Mouse (Mus musculus) intestine, embryonic 14.5 days (tissue): ENCODE measurements at regions not wholly inside any gene's neighbourhood (a gene's known extent, or its start where the extent isn't known, plus 50 kb on each side); places are given as distances from the start of the nearest gene placed in this dataset.

ENCODE experiments used
- ATAC-seq: fragments of 200-750 bp; cut with Nextera tagmentation; replicated peaks from 2 replicates; pipeline ENCODE4 v1.8.0; 2017; ENCODE audit warnings: low read depth, moderate number of reproducible peaks, moderate TSS enrichment, moderate library complexity; ENCODE audit not compliant: low FRiP score, low TSS enrichment
- DNase-seq: peaks from one replicate; pipeline ENCODE4 v3.0.0-alpha.2; 2018; ENCODE audit warnings: low spot score
- H3K27ac ChIP-seq: fragments of 300-500 bp; sonication (generic); 2 replicates; pipeline ENCODE4 v1.5.1; 2014; ENCODE audit warnings: low read depth, mild to moderate bottlenecking, control low read depth
- H3K27me3 ChIP-seq: fragments of 300-500 bp; sonication (generic); replicated peaks from 2 replicates; pipeline ENCODE4 v1.6.1; 2014; ENCODE audit warnings: low read length, control low read depth; ENCODE audit not compliant: control insufficient read depth, insufficient read depth
- H3K36me3 ChIP-seq: fragments of 300-500 bp; sonication (generic); 2 replicates; pipeline ENCODE4 v1.6.1; 2014; ENCODE audit warnings: low read length, control low read depth; ENCODE audit not compliant: control insufficient read depth, insufficient read depth
- H3K4me1 ChIP-seq: fragments of 300-500 bp; sonication (generic); replicated peaks from 2 replicates; pipeline ENCODE4 v1.6.1; 2014; ENCODE audit warnings: low read length, control low read depth, mixed read lengths; ENCODE audit not compliant: control insufficient read depth, insufficient read depth
- H3K4me2 ChIP-seq: fragments of 300-500 bp; sonication (generic); 2 replicates; pipeline ENCODE4 v1.6.1; 2014; ENCODE audit warnings: low read length
- H3K4me3 ChIP-seq: fragments of 300-500 bp; sonication (generic); 2 replicates; pipeline ENCODE4 v1.5.1; 2014; ENCODE audit warnings: low read depth, low read length, control low read depth, mixed read lengths
- H3K9ac ChIP-seq: fragments of 300-500 bp; sonication (generic); 2 replicates; pipeline ENCODE4 v1.6.1; 2014; ENCODE audit warnings: mild to moderate bottlenecking, low read length
- H3K9me3 ChIP-seq: fragments of 300-500 bp; sonication (generic); 2 replicates; pipeline ENCODE4 v1.6.1; 2016; ENCODE audit warnings: low read length, control low read depth; ENCODE audit not compliant: control insufficient read depth
- WGBS: fragments of 180-500 bp; shearing (Covaris S2); extraction: QIAGEN DNeasy Blood & Tissue Kit; methylation state at CpG from one replicate; pipeline ENCODE4 v1.1.7; 2014; 5-methylcytosine and 5-hydroxymethylcytosine counted together

DNA sequence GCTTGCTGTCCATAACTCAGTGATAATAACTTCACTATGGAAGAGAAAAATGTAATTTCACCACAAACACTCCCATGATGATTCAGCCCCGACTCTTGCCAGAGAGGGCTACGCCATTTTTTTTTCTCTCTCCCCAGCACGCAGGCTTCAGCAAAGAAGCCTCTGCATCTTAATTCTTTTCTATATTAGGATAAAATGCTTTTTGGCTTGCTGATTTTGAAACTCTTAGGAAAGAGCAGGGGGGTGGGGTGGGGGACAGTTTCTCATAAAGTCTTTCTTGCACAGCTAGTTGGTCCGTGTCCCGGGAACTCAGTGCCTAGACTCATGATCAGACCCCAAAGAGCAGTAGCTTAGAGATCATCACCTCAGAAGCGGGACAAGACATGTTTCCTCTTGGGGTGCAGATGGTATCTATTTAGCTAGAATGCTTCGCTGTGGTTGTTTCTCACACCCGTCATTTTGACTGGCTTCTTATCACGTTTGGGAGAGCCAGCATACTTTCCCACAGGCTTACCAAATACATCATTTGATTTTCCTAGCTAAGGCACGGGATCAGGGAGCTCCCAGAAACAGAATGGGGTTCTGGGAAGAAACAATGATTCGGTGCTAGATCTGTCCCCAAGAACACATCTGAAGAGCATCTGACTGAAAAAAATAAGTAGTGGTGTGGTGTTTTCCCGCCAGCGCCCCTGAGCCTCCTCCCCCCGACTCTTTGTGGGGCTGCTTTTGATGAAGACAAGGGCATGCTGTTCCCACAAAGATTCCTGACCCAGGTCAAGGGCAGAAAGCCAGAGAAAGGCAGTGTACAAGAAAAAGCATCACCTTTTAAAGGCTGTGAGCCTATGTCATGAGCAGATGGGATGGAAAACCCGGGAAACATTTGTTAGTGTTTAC lies 483.6 kb upstream of the Id4 start:
- Histone ChIP-seq H3K4me2 (peak overlapping the region; percentile 2; the same call in 1 of the 2 replicates), H3K4me1 (no peaks in the 10 kb centered on the region; the same call in 1 of the 2 replicates), H3K4me3 (no peak overlapping the region), H3K36me3 (no peaks in the 10 kb centered on the region), H3K9me3 (no peaks in the 10 kb centered on the region), H3K27me3 (no peaks in the 10 kb centered on the region), H3K27ac (peak overlapping the region; percentile 73), H3K9ac (no peak overlapping the region)
- no peak for ATAC-seq
- no peak for DNase-seq
- 43% methylated on average over 15 of the region's 15 CpGs for WGBS

DNA sequence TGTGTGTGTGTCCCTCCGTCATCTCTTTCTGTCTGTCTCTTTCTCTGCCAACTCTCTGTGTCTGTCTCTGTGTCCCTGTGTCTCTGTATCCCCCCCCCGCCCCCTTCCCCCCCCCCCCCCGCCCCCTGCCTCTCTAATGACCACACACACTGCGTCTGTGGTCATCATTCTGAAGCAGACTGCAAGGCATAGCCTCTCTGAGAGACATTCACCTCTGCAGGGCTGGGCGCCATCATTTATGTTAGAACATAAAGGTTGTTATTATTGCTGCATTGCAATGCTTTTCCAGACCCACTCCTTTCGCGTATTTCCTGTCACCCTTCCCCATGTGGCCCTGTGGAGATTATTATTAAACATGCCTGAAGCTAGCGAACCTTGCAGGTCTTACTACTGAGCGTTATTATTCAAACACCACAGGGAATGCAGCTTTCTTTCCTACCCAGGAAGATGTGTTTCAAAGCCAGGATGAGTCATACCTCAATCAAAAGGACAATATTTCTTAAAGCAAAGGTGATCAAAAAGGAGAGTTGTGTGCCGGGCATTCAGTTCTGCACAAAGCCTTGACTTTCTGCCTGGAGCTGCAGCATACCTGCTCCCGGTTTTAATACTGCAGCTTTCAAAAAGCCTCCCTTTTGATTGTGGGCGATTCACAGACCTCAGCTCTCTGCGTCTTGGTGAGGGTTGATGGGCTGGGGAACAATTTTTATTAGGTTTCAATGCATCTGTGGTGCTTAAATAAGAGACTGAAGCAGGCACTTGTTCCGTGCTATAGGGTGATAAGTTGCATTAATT lies 482.6 kb upstream of the Id4 start:
- Histone ChIP-seq H3K4me3 (no peak overlapping the region), H3K4me1 (no peaks in the 10 kb centered on the region; the same call in 1 of the 2 replicates), H3K9ac (no peak overlapping the region), H3K9me3 (no peaks in the 10 kb centered on the region), H3K27ac (peak overlapping the region; percentile 27; the same call in 1 of the 2 replicates), H3K4me2 (no peak overlapping the region), H3K36me3 (no peaks in the 10 kb centered on the region), H3K27me3 (no peaks in the 10 kb centered on the region)
- 54% methylated on average over 11 of the region's 14 CpGs for WGBS
- ATAC-seq (no peak), DNase-seq (no peak)

DNA sequence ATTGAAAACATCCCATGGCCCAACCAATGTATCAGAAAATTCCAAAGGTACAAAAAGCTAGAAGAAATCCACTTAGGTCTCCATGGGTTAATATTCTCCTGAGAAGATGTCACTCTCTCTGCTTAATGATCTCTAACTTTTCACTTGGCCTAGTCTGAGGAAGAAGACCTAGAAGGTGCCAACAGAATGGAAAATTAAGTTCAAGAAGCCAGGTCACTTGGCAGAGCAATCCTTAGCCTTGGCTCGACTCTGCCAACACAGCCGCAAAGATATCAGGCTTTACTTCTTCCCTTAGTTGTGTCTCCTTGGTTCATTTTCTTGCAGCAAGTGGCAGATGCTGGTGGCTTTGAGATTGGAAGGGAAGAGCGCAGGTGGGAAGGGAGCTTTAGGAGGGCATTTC lies 476.6 kb upstream of the Id4 start:
- H3K36me3 ChIP-seq = no peaks in the 10 kb centered on the region
- H3K4me3 ChIP-seq = no peak overlapping the region
- H3K27me3 ChIP-seq = no peaks in the 10 kb centered on the region
- H3K27ac ChIP-seq = no peak overlapping the region
- no peaks in the 10 kb centered on the region for H3K9me3 ChIP-seq
- DNase-seq (no peak), ATAC-seq (no peak)
- H3K4me2 ChIP-seq = no peak overlapping the region
- no peaks in the 10 kb centered on the region for H3K4me1 ChIP-seq
- WGBS = 92% methylated on average over 3 of the region's 3 CpGs
- H3K9ac ChIP-seq = no peak overlapping the region

DNA sequence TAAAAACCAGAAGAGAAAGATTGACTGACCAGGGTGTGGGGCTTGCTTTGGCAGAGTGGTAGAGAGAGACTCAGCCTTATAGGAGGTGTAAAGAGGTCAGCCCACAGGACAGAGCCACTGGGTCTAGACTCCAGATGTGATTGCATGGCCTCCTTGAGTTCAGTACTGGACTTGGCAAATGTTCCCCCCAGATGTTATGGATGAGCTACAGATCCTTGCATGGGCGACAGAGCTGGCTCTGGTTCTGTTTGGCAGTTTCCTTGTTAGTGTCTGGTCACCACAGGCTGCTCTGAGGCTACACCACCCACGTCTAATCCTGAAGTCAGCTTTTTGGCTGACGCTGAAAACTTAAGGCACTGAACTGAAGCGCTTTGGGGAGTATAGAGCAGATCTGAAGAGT lies 463.2 kb upstream of the Id4 start:
- Histone ChIP-seq H3K9me3 (no peaks in the 10 kb centered on the region), H3K36me3 (no peaks in the 10 kb centered on the region), H3K27ac (no peak overlapping the region), H3K4me3 (no peak overlapping the region), H3K9ac (no peak overlapping the region), H3K4me1 (no peaks in the 10 kb centered on the region), H3K4me2 (no peak overlapping the region), H3K27me3 (no peaks in the 10 kb centered on the region)
- 67% methylated on average over 4 of the region's 4 CpGs for WGBS
- ATAC-seq (no peak), DNase-seq (no peak)

DNA sequence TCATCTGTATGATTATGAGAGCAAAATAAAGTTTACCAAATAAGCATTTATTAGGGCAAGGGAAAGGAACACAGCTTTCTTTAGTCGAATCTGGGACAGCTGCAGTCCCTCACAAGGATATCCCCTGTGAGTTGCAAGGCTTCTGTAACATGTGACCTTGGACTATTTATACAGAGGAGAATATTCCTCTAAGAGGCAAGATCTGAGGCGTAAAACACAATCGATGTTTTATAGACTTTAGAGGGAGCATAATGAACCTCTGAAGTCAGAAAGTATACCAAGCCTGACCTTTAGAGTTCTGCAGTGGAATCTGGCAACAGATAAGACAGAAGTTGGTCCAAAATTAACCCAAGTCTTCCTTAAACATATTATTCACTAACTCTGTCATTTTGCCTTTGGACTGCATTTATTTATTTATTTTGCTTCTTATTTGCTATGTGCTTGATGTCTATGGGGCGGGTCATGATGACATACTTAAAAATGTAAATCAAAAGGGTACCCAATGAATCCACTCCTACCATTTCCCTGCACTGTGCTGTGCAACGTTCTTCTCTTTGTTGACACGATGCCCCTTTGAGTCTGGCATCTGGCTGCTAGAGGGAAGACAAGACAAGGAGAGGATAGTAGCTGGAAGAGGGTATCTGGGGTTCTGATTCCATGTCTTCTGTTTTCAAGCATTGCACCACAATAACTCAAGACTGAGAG lies 449.2 kb upstream of the Id4 start:
- Histone ChIP-seq H3K4me3 (no peak overlapping the region), H3K36me3 (no peaks in the 10 kb centered on the region), H3K27ac (no peak overlapping the region), H3K27me3 (no peaks in the 10 kb centered on the region), H3K9ac (no peak overlapping the region), H3K4me1 (no peaks in the 10 kb centered on the region), H3K9me3 (no peaks in the 10 kb centered on the region), H3K4me2 (no peak overlapping the region)
- no peak for DNase-seq
- ATAC-seq = no peak
- 51% methylated on average over 6 of the region's 6 CpGs for WGBS

GRCm38 (mm10) chr13:47818924-47819564 lies 442.0 kb upstream of the Id4 start:
- Histone ChIP-seq H3K9ac (no peak overlapping the region), H3K27ac (no peak overlapping the region), H3K27me3 (no peaks in the 10 kb centered on the region), H3K9me3 (no peaks in the 10 kb centered on the region), H3K4me3 (no peak overlapping the region), H3K36me3 (no peaks in the 10 kb centered on the region), H3K4me1 (0 out of 2 replicates have a peak, but pooled peaks cover 10% of the 10 kb centered on the region), H3K4me2 (no peak overlapping the region)
- DNase-seq (no peak), ATAC-seq (no peak)
- WGBS = 56% methylated on average over 9 of the region's 9 CpGs

GRCm38 (mm10) chr13:47836491-47836890 lies 424.5 kb upstream of the Id4 start:
- 44% methylated on average over 9 of the region's 9 CpGs for WGBS
- no peak for DNase-seq
- ATAC-seq = no peak
- Histone ChIP-seq H3K27me3 (no peaks in the 10 kb centered on the region), H3K36me3 (no peaks in the 10 kb centered on the region), H3K4me3 (no peak overlapping the region), H3K4me1 (no peaks in the 10 kb centered on the region), H3K9ac (no peak overlapping the region), H3K4me2 (no peak overlapping the region), H3K27ac (no peak overlapping the region), H3K9me3 (no peaks in the 10 kb centered on the region)

GRCm38 (mm10) chr13:47842418-47842817 lies 418.6 kb upstream of the Id4 start:
- Histone ChIP-seq H3K9ac (no peak overlapping the region), H3K4me2 (no peak overlapping the region), H3K4me1 (no peaks in the 10 kb centered on the region), H3K27me3 (no peaks in the 10 kb centered on the region), H3K36me3 (no peaks in the 10 kb centered on the region), H3K4me3 (no peak overlapping the region), H3K9me3 (no peaks in the 10 kb centered on the region), H3K27ac (0 out of 2 replicates have a peak overlapping the region, but pooled peaks have one; percentile 38)
- DNase-seq (no peak), ATAC-seq (no peak)
- WGBS = 83% methylated on average over 8 of the region's 8 CpGs
